Mouse (Mus musculus) macrophage (primary cell): ENCODE data around the gene Mettl7a1. TPM values are rescaled to one million over a fixed set of nuclear protein-coding genes. Genes with fewer than 3 reads are reported as not detected.
A peak's percentile ranks its signal among the peaks of the same experiment; 100 is the strongest.
"Not testable (repeated sequence)": the region's sequence is repeated elsewhere in the genome, so short reads cannot be mapped to it uniquely, and the experiment has no call there.

Experiments
- H3K27ac ChIP-seq: fragments of 350-480 bp; formaldehyde crosslinking; 2 replicates; pipeline ENCODE4 v1.9.0; 2021
- H3K36me3 ChIP-seq: fragments of 350-480 bp; formaldehyde crosslinking; 2 replicates; pipeline ENCODE4 v1.9.0; 2021; ENCODE audit errors: inconsistent target
- H3K4me3 ChIP-seq: fragments of 350-480 bp; formaldehyde crosslinking; 2 replicates; pipeline ENCODE4 v1.9.0; 2021; ENCODE audit errors: inconsistent target
- H3K79me2 ChIP-seq: fragments of 350-480 bp; formaldehyde crosslinking; 2 replicates; pipeline ENCODE4 v1.9.0; 2021; ENCODE audit errors: inconsistent target
- WGBS: methylation state at CpG from one replicate; pipeline ENCODE4 v1.1.7; 2026; ENCODE audit warnings: inconsistent platforms; ENCODE audit not compliant: missing documents; 5-methylcytosine and 5-hydroxymethylcytosine counted together
- polyA plus RNA-seq: library from polyadenylated mRNA; stranded (reverse); fragments of 250-400 nt; gene quantifications from 3 replicates; pipeline ENCODE4 v1.2.4, GENCODE M21; 2018; ENCODE audit warnings: inconsistent platforms
- total RNA-seq, 78 experiments: library from RNA; depleted of rRNA; stranded (reverse); fragments of 250-400 nt; gene quantifications; 1 replicate in 9 of 78; 2 replicates in 24 of 78; 3 replicates in 43 of 78; 4 replicates in 2 of 78; pipeline ENCODE4 v1.2.4; 2018; ENCODE audit warnings: inconsistent platforms in 56 of 78

Mettl7a1 gene
- total RNA-seq (2018; cell fraction: chromatin; rRNA removed) = 10 to 100 TPM in 3 of 26 experiments, 1 to 10 TPM in 23; 1.1 to 10.9 (median 3.7) TPM
- 10 to 100 TPM; 21.7 to 49.7 (median 31.6) TPM for total RNA-seq (2018; cell fraction: cytosol; rRNA removed)
- total RNA-seq (2018; cell fraction: nucleus; rRNA removed) = 10 to 100 TPM in 25 of 26 experiments, 1 to 10 TPM in 1; 5.9 to 34.7 (median 25.5) TPM
- polyA plus RNA-seq = 33.7 to 43.2 TPM (median 39.2 TPM) in 3 replicates

- H3K4me3 ChIP-seq = peak within 1 kb of the TSS; percentile 65
- no peaks in the 10 kb centered on the region; the same call in 1 of the 2 replicates for H3K79me2 ChIP-seq
- WGBS = 2% methylated on average over 20 of the region's 30 CpGs
- peak within 1 kb of the TSS; percentile 87 for H3K27ac ChIP-seq
- no peaks in the 10 kb centered on the region for H3K36me3 ChIP-seq
Measured at GRCm38 (mm10) chr15:100304019-100304991, at the start of gene Mettl7a1. TSS of gene Mettl7a1 (plus strand) at chr15:100304140.

- peaks cover 3% of the 10 kb centered on the region; the same call in 1 of the 2 replicates for H3K79me2 ChIP-seq
- WGBS = 86% methylated on average over 6 of the region's 6 CpGs
- no peak overlapping the region for H3K4me3 ChIP-seq
- peaks cover 69% of the 10 kb centered on the region for H3K36me3 ChIP-seq
- no peak overlapping the region for H3K27ac ChIP-seq
Measured at GRCm38 (mm10) chr15:100256386-100256785, 47.6 kb upstream of the Mettl7a1 start.

- WGBS = 94% methylated on average over 5 of the region's 5 CpGs
- Histone ChIP-seq H3K36me3 (peaks cover 68% of the 10 kb centered on the region), H3K4me3 (no peak overlapping the region), H3K79me2 (peaks cover 3% of the 10 kb centered on the region; the same call in 1 of the 2 replicates), H3K27ac (no peak overlapping the region)
Measured at GRCm38 (mm10) chr15:100257305-100257704, 46.6 kb upstream of the Mettl7a1 start.

GRCm38 (mm10) chr15:100258646-100259425 lies 45.1 kb upstream of the Mettl7a1 start:
- H3K79me2 ChIP-seq = no peaks in the 10 kb centered on the region
- no peak overlapping the region for H3K4me3 ChIP-seq
- no peak overlapping the region for H3K27ac ChIP-seq
- WGBS = 96% methylated on average over 7 of the region's 7 CpGs
- peaks cover 55% of the 10 kb centered on the region for H3K36me3 ChIP-seq

GRCm38 (mm10) chr15:100260351-100260750 lies 43.6 kb upstream of the Mettl7a1 start:
- H3K4me3 ChIP-seq, H3K79me2 ChIP-seq, H3K27ac ChIP-seq: not testable (repeated sequence)
- 67% methylated on average over 2 of the region's 7 CpGs for WGBS
- peaks cover 41% of the 10 kb centered on the region for H3K36me3 ChIP-seq

DNA sequence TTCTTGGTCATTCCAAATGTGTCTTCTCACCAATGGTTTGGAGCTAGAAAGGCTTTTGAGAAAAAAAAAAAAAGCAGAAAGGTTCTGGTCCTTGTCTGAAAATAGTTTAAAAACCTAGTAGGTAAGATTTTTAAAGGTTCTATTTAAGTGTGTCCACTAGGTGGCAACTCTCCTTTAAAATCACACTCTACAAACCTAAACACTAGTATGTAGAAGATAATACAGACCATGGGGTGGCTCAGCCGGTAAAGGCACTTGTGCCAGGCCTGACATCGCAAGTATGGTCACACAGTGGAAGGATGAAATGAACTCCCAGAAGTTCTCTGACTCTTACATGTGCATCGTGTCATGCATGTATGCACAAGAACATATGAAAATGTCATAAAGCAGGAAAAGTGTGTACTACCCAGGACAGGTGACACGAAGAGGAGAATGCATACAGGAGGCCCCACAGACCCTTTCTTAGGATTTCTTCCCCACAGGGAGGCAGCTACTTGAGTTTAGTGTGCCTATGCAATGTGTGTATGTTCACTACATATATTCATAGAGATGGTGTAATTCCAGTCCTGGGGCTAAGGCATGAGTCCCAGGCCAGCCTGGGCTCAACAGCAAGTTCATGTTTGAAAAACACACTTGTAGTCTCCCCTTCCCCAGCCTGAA lies 40.6 kb upstream of the Mettl7a1 start:
- WGBS = 52% methylated on average over 4 of the region's 4 CpGs
- Histone ChIP-seq H3K36me3 (peaks cover 17% of the 10 kb centered on the region), H3K79me2 (no peaks in the 10 kb centered on the region), H3K4me3 (no peak overlapping the region), H3K27ac (no peak overlapping the region)

DNA sequence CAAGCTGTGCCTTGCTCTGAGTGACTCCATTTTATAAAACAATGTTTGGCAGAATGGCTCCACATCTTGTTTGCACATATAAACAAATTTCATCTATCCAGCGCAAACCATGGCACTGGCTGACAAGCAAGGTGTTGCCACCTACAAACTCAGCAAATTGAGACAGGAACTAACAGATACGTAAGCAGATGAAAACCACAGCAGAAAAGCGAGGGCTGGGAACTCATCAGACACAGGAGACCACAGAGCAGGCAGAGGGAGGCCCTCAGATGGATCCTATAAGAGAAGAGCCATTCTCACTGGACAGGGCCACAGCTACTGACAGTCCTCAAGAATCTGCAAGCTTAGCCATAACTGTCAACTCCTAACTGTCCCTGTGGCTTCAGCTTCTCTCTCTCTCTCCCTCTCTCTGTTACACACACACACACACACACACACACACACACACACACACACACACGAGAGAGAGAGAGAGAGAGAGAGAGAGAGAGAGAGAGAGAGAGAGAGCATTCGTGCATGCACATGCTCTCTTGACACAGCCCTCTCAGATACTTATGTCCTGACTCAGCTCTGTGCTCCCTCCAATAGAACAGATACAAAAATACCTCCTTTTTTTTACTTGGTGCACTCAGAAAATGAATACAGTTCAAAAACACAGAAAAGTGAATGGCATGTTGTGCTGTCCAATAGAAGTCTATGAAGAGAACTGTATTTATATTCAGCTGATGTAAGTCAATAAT lies 38.2 kb upstream of the Mettl7a1 start:
- no peak overlapping the region for H3K4me3 ChIP-seq
- WGBS = 89% methylated on average over 3 of the region's 5 CpGs
- no peak overlapping the region for H3K27ac ChIP-seq
- no peaks in the 10 kb centered on the region for H3K79me2 ChIP-seq
- peaks cover 5% of the 10 kb centered on the region; the same call in 1 of the 2 replicates for H3K36me3 ChIP-seq

DNA sequence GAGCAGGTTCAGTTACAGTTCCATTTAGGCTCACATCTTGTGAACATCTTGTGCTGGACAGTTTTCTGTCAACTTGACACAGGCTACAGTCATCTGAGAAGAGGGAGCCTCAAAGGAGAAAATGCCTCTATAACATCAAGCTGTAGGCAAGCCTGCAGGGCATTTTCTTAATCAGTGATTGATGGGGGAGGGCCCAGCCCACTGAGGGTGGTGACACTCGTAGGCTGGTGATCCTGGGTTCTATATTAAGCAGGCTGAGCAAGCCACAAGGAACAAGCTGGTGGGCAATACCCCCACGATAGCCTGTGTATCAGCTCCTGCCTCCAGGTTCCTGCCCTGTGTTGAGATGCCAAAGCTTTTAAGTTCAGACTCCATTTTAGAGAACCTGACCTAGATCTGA lies 35.0 kb upstream of the Mettl7a1 start:
- Histone ChIP-seq H3K4me3 (no peak overlapping the region), H3K79me2 (no peaks in the 10 kb centered on the region), H3K36me3 (no peaks in the 10 kb centered on the region), H3K27ac (no peak overlapping the region)
- 82% methylated on average over 2 of the region's 2 CpGs for WGBS

GRCm38 (mm10) chr15:100269776-100270175 lies 34.2 kb upstream of the Mettl7a1 start:
- no peak overlapping the region for H3K27ac ChIP-seq
- no peaks in the 10 kb centered on the region for H3K79me2 ChIP-seq
- H3K4me3 ChIP-seq = no peak overlapping the region
- no peaks in the 10 kb centered on the region for H3K36me3 ChIP-seq
- 68% methylated on average over 9 of the region's 9 CpGs for WGBS

DNA sequence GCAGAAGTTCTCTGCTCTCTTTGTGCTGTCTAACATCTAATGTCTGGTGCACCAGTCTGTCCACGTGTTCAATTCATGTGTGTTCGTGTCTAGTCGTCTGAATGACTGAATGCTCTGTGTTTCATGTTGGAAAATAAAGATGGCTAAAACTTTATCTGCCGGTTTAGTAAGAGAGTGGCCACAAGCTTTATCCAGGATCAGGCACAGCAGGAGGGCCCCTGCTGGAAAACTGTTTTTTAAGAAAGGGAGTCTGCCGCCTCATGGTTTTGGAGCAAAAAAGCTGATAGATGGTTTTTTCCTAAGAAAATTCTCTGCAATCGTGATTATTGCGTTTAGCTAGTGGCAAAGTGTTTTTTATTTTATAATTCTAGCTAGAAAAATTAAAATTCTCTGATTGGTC lies 33.3 kb upstream of the Mettl7a1 start:
- 83% methylated on average over 7 of the region's 7 CpGs for WGBS
- H3K4me3 ChIP-seq, H3K36me3 ChIP-seq, H3K79me2 ChIP-seq, H3K27ac ChIP-seq: not testable (repeated sequence)

DNA sequence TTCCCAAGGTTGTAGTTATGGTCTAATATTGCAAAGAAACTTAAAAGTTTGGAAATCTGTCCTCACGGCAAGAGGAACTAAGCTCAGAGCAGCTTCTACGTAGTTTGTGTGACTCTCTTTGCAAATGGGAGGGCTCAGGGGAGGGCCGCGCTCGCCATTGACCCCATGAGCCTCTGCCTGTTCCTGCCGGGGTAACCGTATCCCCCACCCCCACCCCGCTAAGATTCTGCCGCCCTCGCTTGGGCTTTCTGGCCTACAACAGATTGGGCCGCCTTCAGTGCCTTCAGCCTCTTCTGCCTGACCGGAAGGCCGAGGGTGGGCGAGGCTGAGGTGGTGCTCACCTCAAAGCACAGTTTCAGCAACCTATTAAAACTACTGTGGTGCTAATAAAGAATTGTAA lies 32.5 kb upstream of the Mettl7a1 start:
- Histone ChIP-seq H3K4me3 (no peak overlapping the region), H3K36me3 (no peaks in the 10 kb centered on the region), H3K27ac (no peak overlapping the region), H3K79me2 (no peaks in the 10 kb centered on the region)
- 88% methylated on average over 12 of the region's 14 CpGs for WGBS

- H3K27ac ChIP-seq = not testable (repeated sequence)
Measured at GRCm38 (mm10) chr15:100273791-100274308, 30.1 kb upstream of the Mettl7a1 start.

DNA sequence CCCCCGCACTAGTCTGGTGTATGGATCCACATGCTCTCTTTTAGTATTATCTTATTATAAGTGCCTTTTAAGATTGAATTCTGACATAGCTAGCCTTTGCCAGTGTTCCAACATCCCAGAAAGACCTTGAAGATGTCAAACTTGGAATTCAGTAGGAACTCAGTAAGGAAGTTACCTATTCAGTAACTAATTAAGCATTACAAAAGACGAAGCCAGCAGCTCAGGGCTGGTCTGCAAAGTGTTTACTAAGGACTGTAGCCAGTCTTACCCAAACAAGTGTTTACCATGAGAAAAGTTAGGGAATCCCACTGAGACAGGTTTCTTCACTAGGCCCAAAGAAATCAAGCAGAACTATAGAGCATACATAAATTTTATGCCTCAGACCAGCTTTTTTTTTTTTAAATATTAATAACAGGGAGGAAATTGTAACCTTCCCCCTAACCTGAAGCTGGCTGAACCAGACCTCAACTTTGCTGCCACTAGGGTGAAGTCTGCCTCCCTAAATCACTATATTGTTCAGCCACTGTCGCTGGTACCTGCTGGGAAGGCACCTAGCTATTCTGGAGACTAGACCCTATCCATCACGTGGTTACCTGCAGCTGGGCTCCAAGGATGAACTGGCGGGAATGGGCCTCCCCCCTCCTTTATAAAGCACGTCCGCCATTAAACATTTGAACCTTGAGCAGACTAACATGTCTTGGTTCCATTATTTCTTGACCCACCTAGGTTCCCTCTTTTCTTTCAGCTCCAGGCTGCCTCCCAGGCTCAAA lies 29.0 kb upstream of the Mettl7a1 start:
- Histone ChIP-seq H3K4me3 (no peak overlapping the region), H3K79me2 (no peaks in the 10 kb centered on the region), H3K27ac (no peak overlapping the region), H3K36me3 (no peaks in the 10 kb centered on the region)
- 95% methylated on average over 7 of the region's 7 CpGs for WGBS

More at GRCm38 (mm10) chr15:100273791-100274308, 30.1 kb upstream of the Mettl7a1 start:
- H3K36me3 ChIP-seq, H3K79me2 ChIP-seq, H3K4me3 ChIP-seq: not testable (repeated sequence)
- 100% methylated on average over 1 of the region's 4 CpGs for WGBS
